26 mouse cellular contexts compared by ENCODE assay signal in genomic region chr11:16597038-16597830, GRCm38 (mm10).
DNase-seq lines count a peak whose midpoint lies in the region; ATAC-seq and TF ChIP-seq lines count a peak whose summit lies in the region.
"Had no signal": no experiment of that assay in that cellular context is flagged by ENCODE, and none has a peak within 500 bp of the region (broad histone marks: within the 10 kb centered on the region; RNA-seq: fewer than 3 reads in every experiment).

No protein-coding gene starts in this region.

- ATAC-seq in forebrain, postnatal 0 days = peak; percentile 90
- no peak for ATAC-seq in kidney, embryonic 15.5 days (replicated peaks; ENCODE audit: low FRiP score)
- ATAC-seq: Patski had no signal

- H3K27me3 ChIP-seq in forebrain, postnatal 0 days (ENCODE audit: insufficient read depth, low read length) = no peaks in the 10 kb centered on the region
- no peaks in the 10 kb centered on the region; the same call in 1 of the 2 replicates for H3K27me3 ChIP-seq in forebrain, embryonic 10.5 days (ENCODE audit: poor library complexity, severe bottlenecking)
- no peaks in the 10 kb centered on the region for H3K27me3 ChIP-seq in kidney, adult 2 months (replicated peaks; ENCODE audit: control insufficient read depth, insufficient read depth, low read length)
- no peaks in the 10 kb centered on the region for H3K27me3 ChIP-seq in kidney, embryonic 15.5 days
- H3K27me3 ChIP-seq: embryonic facial prominence, embryonic 12.5 days; hindbrain, embryonic 15.5 days; liver, embryonic 15.5 days; megakaryocyte, embryonic 14.5 days; neural tube, embryonic 12.5 days; Patski had no signal

- DNase-seq in forebrain, postnatal 0 days = peak; percentile 56
- DNase-seq in forebrain, embryonic 10.5 days (ENCODE audit: extremely low spot score, low spot score) = no peak
- DNase-seq in kidney, adult 2 months = peak; percentile 4
- no peak for DNase-seq in kidney, postnatal 14 days
- peak; percentile 30 for DNase-seq in lung, postnatal 36 days
- no peak for DNase-seq in lung, adult 18-20 months
- DNase-seq in telencephalon, adult 2 months (ENCODE audit: low read depth, low spot score) = peak; percentile 50
- DNase-seq: adrenal gland, adult 2 months; cerebellum, adult 18-20 months; cerebellum, postnatal 25 days; gastrocnemius, postnatal 25 days; kidney, adult 8-10 months; kidney, postnatal 4 days; liver; lung, postnatal 10 days; midbrain, embryonic 14.5 days; right cerebral cortex, postnatal 25 days; thymus, postnatal 36 days had no signal

- H3K9me3 ChIP-seq in forebrain, postnatal 0 days (ENCODE audit: low read length) = no peaks in the 10 kb centered on the region
- H3K9me3 ChIP-seq in forebrain, embryonic 10.5 days = peaks cover 5% of the 10 kb centered on the region; the same call in 1 of the 2 replicates
- no peaks in the 10 kb centered on the region for H3K9me3 ChIP-seq in kidney, embryonic 15.5 days (replicated peaks)
- H3K9me3 ChIP-seq: hindbrain, embryonic 15.5 days; liver, embryonic 15.5 days had no signal

- no peak overlapping the region for H3K4me2 ChIP-seq in forebrain, postnatal 0 days (ENCODE audit: low read depth)
- no peak overlapping the region for H3K4me2 ChIP-seq in kidney, embryonic 15.5 days
- H3K4me2 ChIP-seq: embryonic facial prominence, embryonic 12.5 days; hindbrain, embryonic 15.5 days; liver, embryonic 15.5 days; neural tube, embryonic 12.5 days had no signal

- H3K27ac ChIP-seq in forebrain, postnatal 0 days (ENCODE audit: low read depth, low read length) = no peak overlapping the region
- no peak overlapping the region for H3K27ac ChIP-seq in forebrain, embryonic 10.5 days
- H3K27ac ChIP-seq in kidney, adult 2 months (ENCODE audit: insufficient read depth, low read depth, low read length) = no peak overlapping the region
- no peak overlapping the region for H3K27ac ChIP-seq in kidney, embryonic 15.5 days
- H3K27ac ChIP-seq: embryonic facial prominence, embryonic 12.5 days; hindbrain, embryonic 15.5 days; left cerebral cortex, adult 2 months; liver, embryonic 15.5 days; neural tube, embryonic 12.5 days had no signal

- TF ChIP-seq POLR2A in kidney, adult 2 months (IDR thresholded peaks at IDR 0.05; ENCODE audit: low read depth, low read length) = no peak

- TF ChIP-seq CTCF in forebrain, postnatal 0 days (IDR thresholded peaks at IDR 0.05; ENCODE audit: low read depth) = no peak
- no peak for TF ChIP-seq CTCF in kidney, adult 2 months (conservative IDR thresholded peaks at IDR 0.05; ENCODE audit: insufficient read depth, insufficient read length, low read depth, low read length)

- H3K36me3 ChIP-seq in forebrain, postnatal 0 days (ENCODE audit: insufficient read depth) = no peaks in the 10 kb centered on the region
- no peaks in the 10 kb centered on the region for H3K36me3 ChIP-seq in forebrain, embryonic 10.5 days (replicated peaks)
- no peaks in the 10 kb centered on the region for H3K36me3 ChIP-seq in kidney, adult 2 months (ENCODE audit: control insufficient read depth, insufficient read depth, low read length)
- no peaks in the 10 kb centered on the region for H3K36me3 ChIP-seq in kidney, embryonic 15.5 days
- H3K36me3 ChIP-seq: embryonic facial prominence, embryonic 12.5 days; hindbrain, embryonic 15.5 days; liver, embryonic 15.5 days; neural tube, embryonic 12.5 days had no signal

- no peaks in the 10 kb centered on the region for H3K4me1 ChIP-seq in forebrain, postnatal 0 days (ENCODE audit: insufficient read depth)
- H3K4me1 ChIP-seq in forebrain, embryonic 10.5 days = peaks cover 15% of the 10 kb centered on the region
- H3K4me1 ChIP-seq in kidney, adult 2 months (ENCODE audit: control insufficient read depth, insufficient read depth, low read length) = 0 out of 2 replicates have a peak, but pooled peaks cover under 1% of the 10 kb centered on the region
- H3K4me1 ChIP-seq in kidney, embryonic 15.5 days = peaks cover 2% of the 10 kb centered on the region; the same call in 1 of the 2 replicates
- H3K4me1 ChIP-seq: hindbrain, embryonic 15.5 days; liver, embryonic 15.5 days; megakaryocyte, embryonic 14.5 days had no signal

- no peak overlapping the region for H3K4me3 ChIP-seq in forebrain, postnatal 0 days (ENCODE audit: low read depth, low read length)
- H3K4me3 ChIP-seq in forebrain, embryonic 10.5 days = no peak overlapping the region
- no peak overlapping the region for H3K4me3 ChIP-seq in kidney, adult 2 months (ENCODE audit: insufficient read depth, low read depth, low read length)
- no peak overlapping the region for H3K4me3 ChIP-seq in kidney, embryonic 15.5 days (replicated peaks)
- H3K4me3 ChIP-seq: embryonic facial prominence, embryonic 12.5 days; hindbrain, embryonic 15.5 days; left cerebral cortex, adult 2 months; liver, embryonic 15.5 days; megakaryocyte, embryonic 14.5 days; neural tube, embryonic 12.5 days had no signal

- WGBS in forebrain, postnatal 0 days = 80% methylated on average over 6 of the region's 6 CpGs
- WGBS in forebrain, embryonic 10.5 days = 93% methylated on average over 6 of the region's 6 CpGs
- WGBS in kidney, adult 2 months = 88% methylated on average over 6 of the region's 6 CpGs
- 80% methylated on average over 6 of the region's 6 CpGs for WGBS in kidney, embryonic 15.5 days

- H3K9ac ChIP-seq in forebrain, postnatal 0 days = no peak overlapping the region
- no peak overlapping the region for H3K9ac ChIP-seq in kidney, embryonic 15.5 days
- H3K9ac ChIP-seq: embryonic facial prominence, embryonic 12.5 days; hindbrain, embryonic 15.5 days; liver, embryonic 15.5 days; neural tube, embryonic 12.5 days had no signal

Comparison
In these comparisons a context has a peak if more than half of its experiments do, and no peak if none do; other contexts are left out.
1. DNase-seq: peak in forebrain, postnatal 0 days (single experiment), kidney, adult 2 months (single experiment), lung, postnatal 36 days (single experiment) and telencephalon, adult 2 months (single experiment); none in forebrain, embryonic 10.5 days (single experiment), kidney, postnatal 14 days (single experiment) and lung, adult 18-20 months (0 of 2).